Mouse (Mus musculus): Measurements from ENCODE around the gene Pon3.

DNA sequence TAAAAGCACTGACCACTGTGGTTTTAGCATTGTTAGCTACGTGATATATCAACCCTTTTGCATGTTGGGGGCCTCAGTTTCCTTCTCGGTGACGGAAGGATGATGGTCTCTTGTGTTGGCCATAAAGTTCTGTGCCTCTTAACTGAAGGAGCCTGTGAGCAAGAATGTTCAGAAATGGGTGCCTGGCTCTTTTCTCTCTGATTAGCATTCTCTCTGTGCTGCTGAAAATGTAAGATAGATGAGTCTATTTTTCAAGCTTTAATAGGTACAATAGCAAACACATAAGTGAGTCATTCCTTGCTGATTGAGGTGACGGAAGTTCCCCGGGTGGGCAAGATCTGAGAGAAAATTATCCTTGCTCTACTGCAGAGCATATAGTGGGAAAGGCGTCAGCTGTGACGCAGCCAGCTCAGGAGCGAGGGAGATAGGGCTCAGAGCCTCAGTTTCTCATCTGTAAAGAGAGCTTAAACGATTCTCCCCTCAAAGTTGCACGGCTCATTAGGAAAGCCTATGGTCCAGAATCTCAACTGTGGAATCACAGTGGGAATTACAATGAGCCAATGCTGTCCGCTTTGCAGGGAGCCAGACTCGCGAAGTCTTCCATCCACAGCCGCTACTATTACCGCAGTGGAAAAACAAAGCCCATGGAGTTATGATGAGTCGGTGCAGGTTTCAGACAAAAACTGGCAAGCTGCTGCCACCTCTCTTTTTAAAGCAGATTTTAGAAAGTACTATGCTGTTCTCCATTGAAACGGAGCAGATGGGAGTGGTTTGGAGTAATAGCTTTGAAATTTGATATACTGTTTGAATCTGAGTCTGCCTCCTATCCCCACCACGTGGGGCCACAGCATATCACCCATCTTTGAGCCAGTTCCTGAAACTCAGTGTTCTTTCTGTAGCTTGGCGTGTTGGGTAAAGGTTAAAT lies 77.9 kb downstream of the Pon3 start:
- TF ChIP-seq CTCF (IDR thresholded peaks at IDR 0.05; ENCODE audit: low read depth, low read length) (no peak), POLR2A (IDR thresholded peaks at IDR 0.05; ENCODE audit: insufficient read depth, low read length) (no peak)
